Mouse (Mus musculus): ENCODE data around the gene Hypk. TPM values are rescaled to one million over a fixed set of nuclear protein-coding genes. Genes with fewer than 3 reads are reported as not detected.

Hypk gene
- polyA plus RNA-seq, 1 experiment from 2014 or later: 97.0 TPM

Small RNA genes within 50 kb of the gene (microRNA-seq; reads per million reads assigned to microRNA genes)
- gene Gm22953: not detected

Other genes starting within 250 kb of the Hypk start
- gene Trp53bp1, start 181.9 kb upstream of the Hypk start, polyA plus RNA-seq (2015; fragmentation: Nextera tagmentation; extraction: Ambion mirVana): 61.6 and 66.8 TPM in 2 replicates
- gene Map1a, start 163.7 kb upstream of the Hypk start, polyA plus RNA-seq (2015; fragmentation: Nextera tagmentation; extraction: Ambion mirVana): 3.5 TPM in 2 replicates
- gene Ppip5k1, start 97.9 kb upstream of the Hypk start, polyA plus RNA-seq (2015; fragmentation: Nextera tagmentation; extraction: Ambion mirVana): 10.0 and 12.3 TPM in 2 replicates
- gene Ckmt1, start 95.6 kb upstream of the Hypk start, polyA plus RNA-seq (2015; fragmentation: Nextera tagmentation; extraction: Ambion mirVana): 2.8 and 3.6 TPM in 2 replicates
- not detected in 2 replicates for gene Strc, start 66.1 kb upstream of the Hypk start, polyA plus RNA-seq (2015; fragmentation: Nextera tagmentation; extraction: Ambion mirVana)
- gene Pdia3, start 39.5 kb upstream of the Hypk start, polyA plus RNA-seq (2015; fragmentation: Nextera tagmentation; extraction: Ambion mirVana): 874 and 889 TPM in 2 replicates
- 1.3 and 2.3 TPM in 2 replicates for gene Catsper2, start 39.5 kb upstream of the Hypk start, polyA plus RNA-seq (2015; fragmentation: Nextera tagmentation; extraction: Ambion mirVana)
- gene Ell3, start 9.0 kb upstream of the Hypk start, polyA plus RNA-seq (2015; fragmentation: Nextera tagmentation; extraction: Ambion mirVana): 10.0 and 10.1 TPM in 2 replicates
- gene Serf2, start 4.1 kb upstream of the Hypk start, polyA plus RNA-seq (2015; fragmentation: Nextera tagmentation; extraction: Ambion mirVana): 430 and 452 TPM in 2 replicates
- 0.07 and 0.20 TPM in 2 replicates for gene Serinc4, start 3.5 kb downstream of the Hypk start, polyA plus RNA-seq (2015; fragmentation: Nextera tagmentation; extraction: Ambion mirVana)
- 45.7 and 51.1 TPM in 2 replicates for gene Mfap1b, start 20.8 kb downstream of the Hypk start, polyA plus RNA-seq (2015; fragmentation: Nextera tagmentation; extraction: Ambion mirVana)
- 28.0 and 31.8 TPM in 2 replicates for gene Mfap1a, start 53.4 kb downstream of the Hypk start, polyA plus RNA-seq (2015; fragmentation: Nextera tagmentation; extraction: Ambion mirVana)
- gene Wdr76, start 53.4 kb downstream of the Hypk start, polyA plus RNA-seq (2015; fragmentation: Nextera tagmentation; extraction: Ambion mirVana): 8.8 and 9.3 TPM in 2 replicates